Comparison of ENCODE assay signal across 8 mouse cellular contexts in genomic region chr12:82168820-82169533, GRCm38 (mm10). TPM values are rescaled to one million over a fixed set of nuclear protein-coding genes. Genes with fewer than 3 reads are reported as not detected.
DNase-seq lines count a peak whose midpoint lies in the region; ATAC-seq and TF ChIP-seq lines count a peak whose summit lies in the region.

Sipa1l1 (plus strand) TSS chr12:82169320.

- in situ Hi-C loops in ES-E14 (cut with MboI; ENCODE audit: low sequenced_read_pairs in 2 of 2, unreplicated experiment in 2 of 2) = no loop called here

- peak within 1 kb of the TSS; percentile 85 for H3K9ac ChIP-seq in ES-E14 (ENCODE audit: insufficient read depth, low read depth, low read length, poor library complexity, severe bottlenecking)
- peak within 1 kb of the TSS; percentile 83 for H3K9ac ChIP-seq in forebrain, embryonic 16.5 days (replicated peaks; ENCODE audit: low read depth, low read length)
- peak within 1 kb of the TSS; percentile 90 for H3K9ac ChIP-seq in lung, embryonic 14.5 days

- TF ChIP-seq POLR2A in olfactory bulb, adult 2 months (IDR thresholded peaks at IDR 0.05; ENCODE audit: insufficient read depth, low read depth, low read length) = no peak
- no peak for TF ChIP-seq POLR2A in thymus, adult 2 months (IDR thresholded peaks at IDR 0.05; ENCODE audit: control insufficient read depth, extremely low read depth, insufficient read depth, low read length, poor library complexity)

- peak within 1 kb of the TSS; percentile 45 for H3K27ac ChIP-seq in ES-E14 (ENCODE audit: insufficient read depth, low read depth, low read length, poor library complexity, severe bottlenecking)
- H3K27ac ChIP-seq in forebrain, embryonic 16.5 days (ENCODE audit: low read length) = peak within 1 kb of the TSS; percentile 96
- H3K27ac ChIP-seq in layer of hippocampus, adult 2 months = peak within 1 kb of the TSS; percentile 98
- peak within 1 kb of the TSS; percentile 96 for H3K27ac ChIP-seq in lung, embryonic 14.5 days (ENCODE audit: low read depth)
- peak within 1 kb of the TSS; percentile 86 for H3K27ac ChIP-seq in olfactory bulb, adult 2 months (ENCODE audit: insufficient read depth, low read depth, low read length)
- H3K27ac ChIP-seq in thymus, adult 2 months (ENCODE audit: control insufficient read depth, insufficient read depth, low read length) = peak within 1 kb of the TSS; percentile 58; the same call in 1 of the 2 replicates

- DNase-seq in ES-E14 (ENCODE audit: low read depth, low spot score) = peak; percentile 97
- peak; percentile 95 for DNase-seq in cerebellum, adult 11-12 months
- DNase-seq in heart, postnatal 36 days = peak; percentile 89 to 92
- DNase-seq in layer of hippocampus, adult 2 months (ENCODE audit: low spot score in 2 of 2) = peak; percentile 96 to 97
- peak; percentile 99 for DNase-seq in lung, embryonic 14.5 days
- DNase-seq in thymus, adult 2 months = peak; percentile 96

- TF ChIP-seq CTCF in layer of hippocampus, adult 2 months (conservative IDR thresholded peaks at IDR 0.05) = peak; percentile 51
- TF ChIP-seq CTCF in lung, embryonic 14.5 days (IDR thresholded peaks at IDR 0.05; ENCODE audit: low read depth) = peak; percentile 30; the same call in 1 of the 2 replicates
- TF ChIP-seq CTCF in olfactory bulb, adult 2 months (IDR thresholded peaks at IDR 0.05; ENCODE audit: insufficient read depth, low read depth, low read length) = peak; percentile 28; the same call in 1 of the 2 replicates
- TF ChIP-seq CTCF in thymus, adult 2 months (IDR thresholded peaks at IDR 0.05; ENCODE audit: borderline replicate concordance, control insufficient read depth, extremely low read depth, insufficient read depth, low read length, poor library complexity) = no peak; the same call in 1 of the 2 replicates

- H3K4me3 ChIP-seq in ES-E14 (ENCODE audit: insufficient read depth in 1 of 2, low read depth in 1 of 2, low read length in 2 of 2, poor library complexity in 1 of 2, severe bottlenecking in 1 of 2) = peak within 1 kb of the TSS; percentile 83 to 92
- peak within 1 kb of the TSS; percentile 66 for H3K4me3 ChIP-seq in forebrain, embryonic 16.5 days (replicated peaks; ENCODE audit: low read length)
- peak within 1 kb of the TSS; percentile 87 for H3K4me3 ChIP-seq in layer of hippocampus, adult 2 months
- peak within 1 kb of the TSS; percentile 83 for H3K4me3 ChIP-seq in lung, embryonic 14.5 days (ENCODE audit: low read depth, low read length)
- H3K4me3 ChIP-seq in olfactory bulb, adult 2 months (ENCODE audit: insufficient read depth, low read depth, low read length) = peak within 1 kb of the TSS; percentile 89
- peak within 1 kb of the TSS; percentile 94 for H3K4me3 ChIP-seq in thymus, adult 2 months (ENCODE audit: control insufficient read depth, insufficient read depth, low read length)

- H3K4me1 ChIP-seq in ES-E14 (ENCODE audit: control insufficient read depth in 2 of 2, insufficient read depth in 2 of 2, low read length in 2 of 2, poor library complexity in 1 of 2) = peaks cover 0 to 4% of the 10 kb centered on the region in 2 experiments; a peak in 1 of 4 replicates
- peaks cover 36% of the 10 kb centered on the region for H3K4me1 ChIP-seq in forebrain, embryonic 16.5 days (replicated peaks; ENCODE audit: control insufficient read depth, insufficient read depth, low read length)
- peaks cover 2% of the 10 kb centered on the region; the same call in 1 of the 2 replicates for H3K4me1 ChIP-seq in lung, embryonic 14.5 days (ENCODE audit: insufficient read depth)
- H3K4me1 ChIP-seq in olfactory bulb, adult 2 months (ENCODE audit: control insufficient read depth, insufficient read depth, low read length) = peaks cover 2% of the 10 kb centered on the region; the same call in 1 of the 2 replicates
- peaks cover 35% of the 10 kb centered on the region for H3K4me1 ChIP-seq in thymus, adult 2 months (replicated peaks; ENCODE audit: control insufficient read depth, insufficient read depth, low read length)

- H3K27me3 ChIP-seq in forebrain, embryonic 16.5 days (replicated peaks; ENCODE audit: control insufficient read depth, insufficient read depth, low read length) = no peaks in the 10 kb centered on the region
- no peaks in the 10 kb centered on the region for H3K27me3 ChIP-seq in lung, embryonic 14.5 days (ENCODE audit: insufficient read depth, low read length)
- no peaks in the 10 kb centered on the region for H3K27me3 ChIP-seq in thymus, adult 2 months (ENCODE audit: control insufficient read depth, insufficient read depth, low read length)

- H3K9me3 ChIP-seq in ES-E14 (ENCODE audit: control insufficient read depth, insufficient read depth, low read depth, low read length) = no peaks in the 10 kb centered on the region
- no peaks in the 10 kb centered on the region for H3K9me3 ChIP-seq in forebrain, embryonic 16.5 days (ENCODE audit: control insufficient read depth, low read length)
- no peaks in the 10 kb centered on the region for H3K9me3 ChIP-seq in lung, embryonic 14.5 days (ENCODE audit: low read depth, low read length)

- H3K36me3 ChIP-seq in ES-E14 (ENCODE audit: control insufficient read depth, insufficient read depth, low read length, poor library complexity, severe bottlenecking) = no peaks in the 10 kb centered on the region
- no peaks in the 10 kb centered on the region for H3K36me3 ChIP-seq in forebrain, embryonic 16.5 days (ENCODE audit: control insufficient read depth, insufficient read depth)
- no peaks in the 10 kb centered on the region for H3K36me3 ChIP-seq in lung, embryonic 14.5 days (ENCODE audit: insufficient read depth)
- no peaks in the 10 kb centered on the region for H3K36me3 ChIP-seq in thymus, adult 2 months (ENCODE audit: control insufficient read depth, insufficient read depth, low read length)

- peak within 1 kb of the TSS; percentile 80 for H3K4me2 ChIP-seq in forebrain, embryonic 16.5 days (ENCODE audit: low read length)
- H3K4me2 ChIP-seq in lung, embryonic 14.5 days = peak within 1 kb of the TSS; percentile 95

- WGBS in forebrain, embryonic 16.5 days = under 1% methylated on average over 39 of the region's 43 CpGs
- 1% methylated on average over 43 of the region's 43 CpGs for WGBS in lung, embryonic 14.5 days
- WGBS in olfactory bulb, adult 2 months = under 1% methylated on average over 43 of the region's 43 CpGs
- 1% methylated on average over 40 of the region's 43 CpGs for WGBS in thymus, adult 2 months

- intact Hi-C loops in heart, postnatal 36 days (cut with DNase I) = loop anchor here (1.0 kb wide), 1 partner anchor 46 kb away; no protein-coding TSS in a partner anchor

- ATAC-seq in forebrain, embryonic 16.5 days = peak; percentile 94
- peak; percentile 91 for ATAC-seq in lung, embryonic 14.5 days (ENCODE audit: insufficient read depth)

TF ChIP-seq in ES-E14, 5 proteins besides CTCF, POLR2A, EP300 and RAD21:
- TF ChIP-seq ZNF384 (IDR thresholded peaks at IDR 0.05; ENCODE audit: low read depth, low read length) (no peak), ZC3H11A (IDR thresholded peaks at IDR 0.05; ENCODE audit: borderline replicate concordance, low read depth, low read length) (no peak), MAFK (IDR thresholded peaks at IDR 0.05; ENCODE audit: insufficient read depth, low read depth, low read length) (no peak), HCFC1 (IDR thresholded peaks at IDR 0.05; ENCODE audit: borderline replicate concordance, insufficient read depth, low read length) (0 out of 2 replicates have a peak, but pooled peaks have one; percentile 47), CHD2 (IDR thresholded peaks at IDR 0.05; ENCODE audit: low read depth, low read length) (peak; percentile 98)

RNA-seq across cellular contexts. Expression of gene Sipa1l1, which starts in this region (rescaled TPM):
- total RNA-seq in ES-E14 (2012; rRNA removed) = 31.8 and 40.5 TPM in 2 replicates
- polyA plus RNA-seq in forebrain, embryonic 16.5 days (2015; fragmentation: Nextera tagmentation; extraction: Ambion mirVana) = 24.0 and 26.8 TPM in 2 replicates
- total RNA-seq in heart, postnatal 36 days (2021) = 10 to 100 TPM in 1 of 2 experiments, 1 to 10 TPM in 1; 8.6 to 10.5 TPM
- total RNA-seq in layer of hippocampus, adult 2 months (2021) = 100 to 1,000 TPM; 233 to 244 TPM
- 30.5 and 30.8 TPM in 2 replicates for polyA plus RNA-seq in lung, embryonic 14.5 days (2014; fragmentation: Nextera tagmentation; extraction: Ambion mirVana)
- polyA plus RNA-seq in olfactory bulb, adult 2 months (2012; ENCODE audit: insufficient read depth, insufficient read length, low replicate concordance, missing spikeins) = 50.5 and 289 TPM in 2 replicates
- polyA plus RNA-seq in thymus, adult 2 months (2012; rRNA removed) = 43.7 and 50.0 TPM in 2 replicates

Comparison
In these comparisons a context has a peak if more than half of its experiments do, and no peak if none do; other contexts are left out.
1. Peak in every context shown above with its lines: DNase-seq, ATAC-seq, H3K4me3 ChIP-seq and H3K27ac ChIP-seq.
2. H3K27ac ChIP-seq: peak in every context shown above with its lines; median percentile 98 in layer of hippocampus, adult 2 months; 96 in forebrain, embryonic 16.5 days; 96 in lung, embryonic 14.5 days; 86 in olfactory bulb, adult 2 months; 58 in thymus, adult 2 months; 45 in ES-E14.